Mouse (Mus musculus) G1E (cell line): Measurements from ENCODE around the gene Wdr78. TPM values are rescaled to one million over a fixed set of nuclear protein-coding genes. Genes with fewer than 3 reads are reported as not detected.

Source experiments
- ATAC-seq: 2 replicates; pipeline ENCODE4 v1.8.0; 2016; ENCODE audit warnings: mild to moderate bottlenecking; ENCODE audit not compliant: insufficient number of reproducible peaks, poor library complexity, low FRiP score, severe bottlenecking; ENCODE audit errors: extremely low read depth
- DNase-seq: peaks from one replicate; pipeline ENCODE4 v3.0.0; 2012; ENCODE audit warnings: low spot score
- H3K27me3 ChIP-seq: 2 replicates; pipeline ENCODE4 v1.6.1; 2012; ENCODE audit warnings: mild to moderate bottlenecking, low read length, inconsistent platforms; ENCODE audit not compliant: insufficient read depth
- H3K36me3 ChIP-seq: replicated peaks from 2 replicates; pipeline ENCODE3; 2012; ENCODE audit warnings: mild to moderate bottlenecking, inconsistent platforms
- H3K4me1 ChIP-seq: 2 replicates; pipeline ENCODE4 v1.6.1; 2012; ENCODE audit warnings: low read depth, low read length, inconsistent platforms, mixed read lengths; ENCODE audit not compliant: insufficient read depth
- H3K4me3 ChIP-seq: 2 replicates; pipeline ENCODE4 v1.5.1; 2012; ENCODE audit warnings: low read depth, mild to moderate bottlenecking, inconsistent platforms, low read length, moderate library complexity, mixed read lengths
- H3K9me3 ChIP-seq: replicated peaks from 2 replicates; pipeline ENCODE4 v1.6.1; 2012; ENCODE audit warnings: inconsistent platforms
- CTCF ChIP-seq: IDR thresholded peaks from 2 replicates; pipeline ENCODE4 v1.5.1; 2012; ENCODE audit warnings: low read depth, low read length, inconsistent platforms, mixed read lengths
- GATA1 ChIP-seq: IDR thresholded peaks from 2 replicates; pipeline ENCODE4 v1.6.1; 2012; ENCODE audit warnings: borderline replicate concordance, low read length, inconsistent platforms, mixed read lengths
- GATA2 ChIP-seq: IDR thresholded peaks from 2 replicates; pipeline ENCODE4 v1.6.1; 2012; ENCODE audit warnings: low read depth, low read length, inconsistent platforms, borderline replicate concordance
- POLR2AphosphoS5 ChIP-seq: IDR thresholded peaks from 2 replicates; pipeline ENCODE4 v1.6.1; 2012; ENCODE audit warnings: low read depth, low read length, inconsistent platforms; ENCODE audit not compliant: insufficient replicate concordance
- TAL1 ChIP-seq: conservative IDR thresholded peaks from 2 replicates; pipeline ENCODE4 v1.6.1; 2012; ENCODE audit warnings: low read depth, low read length, inconsistent platforms, mixed read lengths
- polyA plus RNA-seq: library from polyadenylated mRNA; stranded (reverse); fragments of >175 nt; gene quantifications from 2 replicates; pipeline ENCODE4 v1.2.3, GENCODE M21; 2012
- total RNA-seq, 2 experiments: library from RNA; stranded (forward) in 1 of 2; stranded (reverse) in 1 of 2; fragments of 200-1000 nt in 1 of 2; fragments of >200 nt in 1 of 2; fragmentation: Nextera tagmentation in 1 of 2; gene quantifications; 2 replicates each; pipeline ENCODE4 v1.2.3; 2014 to 2017

Gene Wdr78
- total and polyA plus RNA-seq, 3 experiments, result 0.59 to 3.8 (median 1.0) TPM

DNA sequence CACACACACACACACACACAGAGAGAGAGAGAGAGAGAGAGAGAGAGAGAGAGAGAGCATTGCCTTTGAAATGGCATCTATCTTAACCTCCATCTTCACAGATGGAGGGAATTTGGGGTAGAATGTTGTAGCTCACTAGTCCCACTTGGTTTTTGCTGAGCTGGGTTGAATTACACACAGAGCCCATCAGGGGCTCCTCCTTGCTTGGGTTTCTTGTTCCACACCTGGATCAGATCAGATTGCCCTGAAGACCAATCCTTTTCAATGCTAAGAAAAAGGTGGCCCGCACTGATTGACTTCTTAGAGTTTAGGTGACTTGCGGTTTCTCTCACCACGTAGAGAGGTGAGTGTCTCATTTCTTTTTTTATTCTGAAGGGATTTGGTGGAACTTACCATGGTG lies 122.7 kb downstream of the Wdr78 start:
- DNase-seq (no peak), ATAC-seq (no peak)
- Histone ChIP-seq H3K27me3 (peaks cover 2% of the 10 kb centered on the region; the same call in 1 of the 2 replicates), H3K9me3 (no peaks in the 10 kb centered on the region), H3K4me3 (no peak overlapping the region), H3K36me3 (no peaks in the 10 kb centered on the region), H3K4me1 (no peaks in the 10 kb centered on the region)
- TF ChIP-seq POLR2AphosphoS5 (no peak), TAL1 (no peak), GATA2 (no peak), GATA1 (no peak), CTCF (no peak)

DNA sequence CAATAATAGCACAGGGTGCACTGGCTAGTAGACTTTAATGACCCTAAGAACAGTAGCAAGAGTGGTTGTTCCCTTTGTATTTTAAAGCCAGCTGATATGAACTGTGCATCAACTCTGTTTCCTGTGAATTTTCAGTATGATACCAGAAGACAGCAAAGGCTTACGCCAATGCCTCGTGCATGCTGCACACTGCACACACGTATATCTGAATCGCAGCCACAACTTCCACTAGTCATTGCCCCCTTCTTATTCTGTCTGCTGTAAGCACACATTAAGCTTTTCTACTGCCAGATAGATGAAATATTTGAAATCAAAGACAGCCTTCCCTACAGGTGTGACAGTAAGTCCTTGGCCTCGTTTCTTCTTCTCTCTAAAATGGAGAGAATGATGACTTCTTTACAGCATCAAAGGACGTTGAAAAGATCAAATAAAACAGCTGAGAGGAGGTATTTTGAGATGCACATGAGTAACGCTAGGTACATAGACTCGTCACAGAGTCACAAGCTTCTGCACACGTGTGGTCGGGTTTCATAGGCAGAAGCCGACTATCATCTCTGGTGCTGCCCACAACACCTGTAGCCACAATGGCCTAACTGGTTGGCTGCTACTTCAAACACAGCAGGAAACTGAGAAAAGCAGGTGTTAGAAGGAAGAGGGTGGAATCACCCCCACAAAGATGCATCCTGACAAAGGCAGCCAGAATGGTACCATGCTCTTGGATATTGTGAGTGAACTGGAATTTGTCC lies 123.6 kb downstream of the Wdr78 start:
- no peaks in the 10 kb centered on the region for H3K9me3 ChIP-seq
- DNase-seq (no peak), ATAC-seq (no peak)
- TF ChIP-seq TAL1, result no peak
- TF ChIP-seq POLR2AphosphoS5, result no peak
- TF ChIP-seq CTCF, result no peak
- TF ChIP-seq GATA2, result no peak
- no peak for TF ChIP-seq GATA1
- H3K4me1 ChIP-seq, result no peaks in the 10 kb centered on the region
- H3K27me3 ChIP-seq, result peaks cover 2% of the 10 kb centered on the region; the same call in 1 of the 2 replicates
- H3K36me3 ChIP-seq, result no peaks in the 10 kb centered on the region
- no peak overlapping the region for H3K4me3 ChIP-seq

DNA sequence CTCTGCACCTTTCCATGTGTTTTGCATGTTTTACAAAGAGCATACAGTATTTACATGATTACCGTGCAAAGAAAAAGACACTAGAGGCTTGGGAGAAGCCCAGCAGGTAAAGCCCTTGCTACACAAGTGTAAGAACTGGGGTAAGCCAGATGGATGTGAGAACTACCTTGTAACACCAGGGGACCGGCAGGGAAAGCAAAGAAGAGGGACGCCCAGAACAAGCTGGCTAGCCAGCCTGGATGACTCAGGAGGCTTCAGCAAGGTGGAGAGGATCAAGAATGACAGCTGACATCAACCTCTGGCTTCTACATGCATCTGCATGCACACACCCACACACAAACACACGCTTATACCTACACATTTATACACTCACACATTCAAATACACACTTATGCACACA lies 124.3 kb downstream of the Wdr78 start:
- Histone ChIP-seq H3K27me3 (peaks cover 2% of the 10 kb centered on the region; the same call in 1 of the 2 replicates), H3K9me3 (no peaks in the 10 kb centered on the region), H3K4me1 (no peaks in the 10 kb centered on the region), H3K4me3 (no peak overlapping the region), H3K36me3 (no peaks in the 10 kb centered on the region)
- DNase-seq (no peak), ATAC-seq (no peak)
- TF ChIP-seq TAL1 (no peak), POLR2AphosphoS5 (no peak), GATA1 (no peak), CTCF (no peak), GATA2 (no peak)

DNA sequence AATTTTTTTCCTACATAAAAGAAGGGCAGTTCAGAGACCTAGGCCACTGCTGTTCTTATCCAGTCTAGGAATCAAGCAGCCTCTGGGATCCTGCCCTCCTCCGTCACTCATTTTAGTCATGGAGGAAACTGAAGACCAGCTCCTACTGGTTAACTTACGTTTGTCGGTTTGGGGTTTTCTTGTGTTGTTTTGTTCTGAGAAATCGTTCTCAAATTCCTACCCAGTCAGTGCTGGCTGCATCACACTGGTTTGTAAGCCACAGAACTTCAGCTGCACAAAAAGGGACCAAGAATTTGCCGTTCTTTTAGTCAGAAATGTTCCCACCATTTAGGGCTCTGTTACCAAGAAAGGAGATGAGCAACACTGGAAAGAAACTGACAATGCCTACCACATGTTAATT lies 125.0 kb downstream of the Wdr78 start:
- ATAC-seq (no peak), DNase-seq (no peak)
- Histone ChIP-seq H3K4me1 (no peaks in the 10 kb centered on the region), H3K9me3 (no peaks in the 10 kb centered on the region), H3K27me3 (peaks cover 2% of the 10 kb centered on the region; the same call in 1 of the 2 replicates), H3K4me3 (no peak overlapping the region), H3K36me3 (no peaks in the 10 kb centered on the region)
- TF ChIP-seq GATA2, result no peak
- TF ChIP-seq GATA1, result no peak
- no peak for TF ChIP-seq TAL1
- no peak for TF ChIP-seq POLR2AphosphoS5
- no peak for TF ChIP-seq CTCF

DNA sequence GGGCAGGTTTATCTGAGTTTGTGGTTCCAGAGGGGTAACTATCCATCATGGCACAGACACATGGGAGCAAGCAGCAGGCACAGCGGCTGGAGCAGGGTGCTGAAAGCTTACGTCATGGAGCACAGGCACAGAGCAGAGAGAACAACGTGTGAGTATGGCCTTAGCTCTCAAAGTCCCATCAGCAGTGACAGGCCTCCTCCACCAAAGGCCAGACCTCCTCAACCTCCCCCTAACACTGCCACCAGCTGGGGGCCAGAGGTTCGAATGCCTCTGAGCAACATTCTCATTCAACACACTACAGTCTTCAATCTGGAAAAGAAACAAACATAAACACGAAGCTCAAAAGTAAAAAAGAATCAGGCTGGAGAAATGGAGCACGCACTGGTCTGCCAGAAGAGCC lies 125.8 kb downstream of the Wdr78 start:
- no peak for ATAC-seq
- no peak for DNase-seq

More for the DNA sequence above, 125.8 kb downstream of the Wdr78 start:
- TF ChIP-seq GATA1, result no peak
- Histone ChIP-seq H3K27me3 (peaks cover 2% of the 10 kb centered on the region; the same call in 1 of the 2 replicates), H3K9me3 (no peaks in the 10 kb centered on the region), H3K4me3 (no peak overlapping the region), H3K4me1 (no peaks in the 10 kb centered on the region), H3K36me3 (no peaks in the 10 kb centered on the region)

Other genes starting within 250 kb of the Wdr78 start
- not detected in 2 replicates for gene Tctex1d1, start 135.9 kb downstream of the Wdr78 start, total RNA-seq (2014; fragmentation: Nextera tagmentation)
- 0.11 and 0.17 TPM in 2 replicates for gene Tctex1d1, start 135.9 kb downstream of the Wdr78 start, total RNA-seq (2017)
- not detected in 2 replicates for gene Tctex1d1, start 135.9 kb downstream of the Wdr78 start, polyA plus RNA-seq
- gene Insl5, start 87.7 kb downstream of the Wdr78 start, total RNA-seq (2014; fragmentation: Nextera tagmentation), result not detected in 2 replicates
- gene Insl5, start 87.7 kb downstream of the Wdr78 start, total RNA-seq (2017), result not detected in 2 replicates
- not detected in 2 replicates for gene Insl5, start 87.7 kb downstream of the Wdr78 start, polyA plus RNA-seq
- gene Mier1, start 165 bp downstream of the Wdr78 start, total RNA-seq (2014; fragmentation: Nextera tagmentation), result 98.3 and 107 TPM in 2 replicates
- gene Mier1, start 165 bp downstream of the Wdr78 start, total RNA-seq (2017), result 55.0 and 74.0 TPM in 2 replicates
- 15.4 and 17.8 TPM in 2 replicates for gene Mier1, start 165 bp downstream of the Wdr78 start, polyA plus RNA-seq
- gene Slc35d1, start 100.6 kb upstream of the Wdr78 start, total RNA-seq (2014; fragmentation: Nextera tagmentation), result 17.9 and 25.8 TPM in 2 replicates
- gene Slc35d1, start 100.6 kb upstream of the Wdr78 start, total RNA-seq (2017), result 8.9 and 9.4 TPM in 2 replicates
- 1.3 and 1.6 TPM in 2 replicates for gene Slc35d1, start 100.6 kb upstream of the Wdr78 start, polyA plus RNA-seq
- not detected in 2 replicates for gene 4921539E11Rik, start 176.3 kb upstream of the Wdr78 start, total RNA-seq (2014; fragmentation: Nextera tagmentation)
- gene 4921539E11Rik, start 176.3 kb upstream of the Wdr78 start, total RNA-seq (2017), result 0.22 TPM in 1 of 2 replicates, not detected in the other
- not detected in 2 replicates for gene 4921539E11Rik, start 176.3 kb upstream of the Wdr78 start, polyA plus RNA-seq
- 9.9 and 13.8 TPM in 2 replicates for gene Oma1, start 199.3 kb upstream of the Wdr78 start, total RNA-seq (2014; fragmentation: Nextera tagmentation)
- gene Oma1, start 199.3 kb upstream of the Wdr78 start, total RNA-seq (2017), result 25.3 and 39.8 TPM in 2 replicates
- 0.47 and 0.77 TPM in 2 replicates for gene Oma1, start 199.3 kb upstream of the Wdr78 start, polyA plus RNA-seq